Mouse (Mus musculus): ENCODE data around the gene Lep. TPM values are rescaled to one million over a fixed set of nuclear protein-coding genes. Genes with fewer than 3 reads are reported as not detected.

Lep gene
- not detected for polyA plus RNA-seq (2017; shearing (Covaris generic))

DNA sequence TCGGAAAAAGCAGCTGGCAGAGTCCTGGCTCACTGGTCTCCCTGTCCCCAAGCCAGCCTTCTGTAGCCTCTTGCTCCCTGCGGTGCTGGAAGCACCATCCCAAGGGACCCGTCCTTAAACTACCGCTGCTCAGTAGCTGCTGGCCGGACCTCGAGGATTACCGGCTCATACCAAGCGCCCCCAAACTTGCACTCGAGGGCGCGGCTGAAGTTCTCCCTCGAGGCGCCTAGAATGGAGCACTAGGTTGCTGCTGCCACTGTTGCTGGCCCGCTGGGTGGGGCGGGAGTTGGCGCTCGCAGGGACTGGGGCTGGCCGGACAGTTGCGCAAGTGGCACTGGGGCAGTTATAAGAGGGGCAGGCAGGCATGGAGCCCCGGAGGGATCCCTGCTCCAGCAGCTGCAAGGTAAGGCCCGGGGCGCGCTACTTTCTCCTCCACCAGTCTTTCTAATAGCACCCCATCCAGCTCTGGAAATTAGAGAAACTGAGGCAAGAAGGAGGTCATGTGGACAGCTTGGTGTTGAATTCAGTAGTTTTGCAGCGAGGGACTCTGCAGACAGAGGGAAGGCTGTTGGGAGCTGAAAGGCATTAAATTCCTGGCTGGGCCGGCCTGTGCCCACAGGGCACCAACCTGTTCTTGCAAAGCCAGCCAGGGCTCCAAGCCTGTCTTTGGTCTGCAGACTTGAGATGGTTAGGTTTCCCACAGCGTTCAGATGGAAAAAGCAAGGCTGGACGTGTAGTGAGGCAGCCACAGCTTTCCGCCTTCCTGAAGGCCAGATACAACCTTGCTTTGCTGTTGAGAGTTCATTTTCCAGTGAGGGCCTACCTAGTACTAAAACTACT lies at the start of gene Lep:
Lep (plus strand) TSS at position 375 of the 840 bp plus-strand sequence.
- ATAC-seq, result no peak

DNA sequence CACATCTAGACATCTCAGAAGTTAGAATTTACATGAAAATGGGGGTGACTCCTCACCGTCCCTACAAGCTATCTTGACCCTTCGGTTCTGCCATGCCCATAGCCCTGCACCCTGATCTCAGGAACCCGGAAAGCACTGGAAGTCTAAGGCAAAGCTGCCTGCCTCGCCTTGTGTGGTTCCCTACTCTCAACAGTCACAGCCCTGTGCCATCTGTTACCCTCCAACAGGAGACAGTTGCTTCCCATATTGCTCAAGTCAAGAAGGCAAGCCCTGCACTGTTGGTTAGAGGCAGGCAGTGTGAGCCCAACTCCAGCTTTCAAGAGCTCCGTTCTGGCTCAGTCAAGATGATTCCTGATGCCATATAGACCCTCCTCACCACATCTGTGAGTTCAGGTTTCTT lies 48.4 kb upstream of the Lep start:
- ATAC-seq, result no peak

DNA sequence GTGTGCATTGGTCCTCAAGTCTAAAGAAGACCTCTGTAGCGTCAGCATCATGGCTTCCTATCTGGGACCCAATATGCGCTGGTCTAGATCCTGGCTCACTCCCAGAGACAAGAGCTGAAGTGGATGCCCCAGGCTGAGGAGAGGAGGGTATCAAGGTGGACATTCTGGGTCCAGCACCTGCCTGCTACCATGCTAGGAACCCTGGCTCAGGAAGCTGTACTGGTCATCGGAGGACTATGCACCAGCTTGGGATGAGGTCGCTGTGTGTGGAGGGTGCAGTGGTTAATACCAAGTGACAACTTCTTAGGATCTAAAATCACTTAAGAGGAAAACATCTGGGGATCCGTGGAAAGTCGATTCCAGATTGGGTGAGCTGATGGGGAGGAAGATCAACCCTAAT lies 46.8 kb upstream of the Lep start:
- no peak for ATAC-seq

DNA sequence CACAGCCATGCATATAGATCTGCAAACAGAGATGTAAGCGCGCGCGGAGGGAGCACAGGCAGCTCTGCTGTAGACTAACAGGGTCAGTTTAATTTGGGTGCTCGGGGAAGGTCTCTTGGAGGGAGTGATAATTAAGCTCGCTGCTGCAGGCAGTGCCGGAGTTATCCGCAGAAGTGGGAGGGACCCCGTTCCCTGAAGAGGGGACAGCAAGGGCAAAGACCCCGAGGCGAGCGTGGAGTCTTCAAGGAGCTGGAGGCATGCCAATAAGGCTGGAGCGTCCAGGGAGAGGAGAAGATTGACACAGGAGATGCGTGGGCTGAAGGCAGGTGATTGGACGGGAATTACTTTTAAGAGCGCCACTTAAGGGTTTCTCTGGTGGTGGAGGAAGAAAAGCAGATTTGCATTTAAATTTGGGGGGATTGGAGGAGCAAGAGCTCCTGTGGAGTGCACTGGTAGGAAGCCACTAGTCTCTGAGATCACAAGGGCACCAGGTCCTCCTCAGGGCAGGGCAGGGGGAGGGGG lies 43.1 kb upstream of the Lep start:
- ATAC-seq, result no peak

DNA sequence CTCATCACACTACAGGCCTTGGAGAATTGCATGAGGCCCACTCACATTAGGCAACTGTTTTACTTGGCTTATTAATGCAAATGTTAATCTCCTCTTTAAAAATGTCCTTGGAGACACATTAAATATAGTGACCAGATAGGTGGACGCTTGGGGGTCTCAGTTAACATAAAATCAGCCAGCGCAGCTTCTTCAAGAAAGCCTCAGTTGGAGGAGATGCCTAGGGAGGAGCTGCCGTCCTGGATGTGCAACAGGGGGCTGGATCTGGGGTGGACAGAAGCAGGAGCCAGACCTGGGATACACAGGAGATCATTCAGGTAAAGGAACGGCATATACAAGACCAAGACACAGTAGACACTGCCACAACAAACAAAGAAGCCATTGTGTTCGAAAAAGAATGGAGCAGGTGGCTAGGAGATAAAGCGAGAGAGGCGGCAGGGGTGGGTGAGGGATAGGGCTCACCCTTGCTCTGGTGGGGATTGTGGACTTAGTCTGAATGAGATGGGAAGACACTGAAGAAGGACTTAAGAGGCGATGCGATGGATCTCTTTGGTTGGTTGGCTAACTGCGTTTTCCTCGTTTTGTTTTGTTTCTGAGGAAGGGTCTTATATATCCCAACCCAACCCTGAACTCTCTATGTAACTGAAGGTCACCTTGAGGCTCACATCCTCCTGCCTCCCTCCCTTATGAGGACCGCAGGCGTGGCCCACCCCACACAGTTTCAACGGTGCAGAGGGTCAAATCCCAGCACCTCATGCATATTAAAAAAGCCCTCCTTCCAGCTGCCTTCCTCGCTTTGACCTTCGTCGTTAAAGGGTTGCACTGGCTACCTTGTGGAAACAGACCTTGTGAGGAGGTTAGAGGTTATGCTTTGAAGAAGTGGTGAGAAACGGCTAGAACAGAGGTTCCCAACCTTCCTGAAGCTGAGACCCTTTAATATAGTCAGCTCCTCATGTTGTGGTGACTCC lies 40.0 kb upstream of the Lep start:
- no peak for ATAC-seq

DNA sequence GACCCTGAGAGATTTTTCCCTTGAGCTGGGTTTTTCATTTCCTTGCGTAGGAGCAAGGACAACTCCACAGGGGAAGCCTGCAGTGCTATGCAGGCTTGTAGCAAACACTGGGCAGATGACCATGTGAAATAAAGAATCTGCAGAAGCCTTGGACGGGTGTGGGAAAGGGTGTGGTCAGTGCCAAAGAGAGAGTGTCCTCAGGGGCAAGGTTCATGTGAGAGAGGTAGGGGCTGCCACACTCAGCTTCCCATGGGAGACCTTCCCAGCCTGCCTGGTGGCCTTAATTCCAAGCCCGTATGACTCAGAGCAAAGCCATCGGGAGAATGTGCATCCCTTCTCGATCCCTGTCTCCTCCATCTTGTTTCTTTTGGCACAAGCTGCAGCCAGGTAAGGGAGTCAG lies 39.1 kb upstream of the Lep start:
- no peak for ATAC-seq

DNA sequence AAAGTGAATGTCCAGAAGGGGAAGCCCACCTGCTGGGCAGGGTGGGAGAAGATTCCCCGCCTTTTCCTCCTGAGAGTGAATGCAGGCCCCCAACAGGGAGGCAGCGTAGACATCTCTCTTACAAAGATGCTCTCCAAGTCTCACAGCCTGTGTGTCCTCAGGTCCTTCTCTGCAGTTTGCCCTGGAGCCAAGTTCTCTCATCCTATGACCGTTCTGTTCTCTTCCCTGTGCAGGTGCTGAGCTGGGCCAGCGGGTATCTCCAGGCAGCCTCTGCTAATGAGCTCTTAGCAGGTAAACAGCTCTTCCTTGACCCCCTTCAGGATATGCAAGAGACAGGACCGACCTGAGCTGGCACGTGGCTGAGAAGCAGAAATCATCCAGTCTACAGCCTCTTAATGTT lies 38.5 kb upstream of the Lep start:
- no peak for ATAC-seq

DNA sequence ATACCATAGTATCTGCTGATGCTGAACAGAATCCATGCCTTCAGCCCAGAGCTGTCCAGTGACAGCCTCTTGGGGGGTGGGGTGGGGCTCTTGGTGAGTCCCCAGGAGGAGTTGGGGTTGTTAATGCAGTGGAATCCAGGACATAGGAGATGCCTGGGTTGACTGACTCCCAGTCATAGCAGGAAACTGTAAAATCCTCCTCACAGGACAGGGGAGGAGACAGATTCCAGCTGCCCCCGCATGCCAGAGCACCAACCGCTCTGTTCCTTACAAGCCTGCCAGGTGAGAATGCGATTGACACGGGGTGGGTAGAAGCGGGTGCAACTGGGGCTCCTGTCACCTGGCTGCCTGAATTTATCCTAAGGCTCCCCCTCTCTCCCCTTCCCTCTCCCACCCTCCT lies 37.9 kb upstream of the Lep start:
- ATAC-seq, result no peak

DNA sequence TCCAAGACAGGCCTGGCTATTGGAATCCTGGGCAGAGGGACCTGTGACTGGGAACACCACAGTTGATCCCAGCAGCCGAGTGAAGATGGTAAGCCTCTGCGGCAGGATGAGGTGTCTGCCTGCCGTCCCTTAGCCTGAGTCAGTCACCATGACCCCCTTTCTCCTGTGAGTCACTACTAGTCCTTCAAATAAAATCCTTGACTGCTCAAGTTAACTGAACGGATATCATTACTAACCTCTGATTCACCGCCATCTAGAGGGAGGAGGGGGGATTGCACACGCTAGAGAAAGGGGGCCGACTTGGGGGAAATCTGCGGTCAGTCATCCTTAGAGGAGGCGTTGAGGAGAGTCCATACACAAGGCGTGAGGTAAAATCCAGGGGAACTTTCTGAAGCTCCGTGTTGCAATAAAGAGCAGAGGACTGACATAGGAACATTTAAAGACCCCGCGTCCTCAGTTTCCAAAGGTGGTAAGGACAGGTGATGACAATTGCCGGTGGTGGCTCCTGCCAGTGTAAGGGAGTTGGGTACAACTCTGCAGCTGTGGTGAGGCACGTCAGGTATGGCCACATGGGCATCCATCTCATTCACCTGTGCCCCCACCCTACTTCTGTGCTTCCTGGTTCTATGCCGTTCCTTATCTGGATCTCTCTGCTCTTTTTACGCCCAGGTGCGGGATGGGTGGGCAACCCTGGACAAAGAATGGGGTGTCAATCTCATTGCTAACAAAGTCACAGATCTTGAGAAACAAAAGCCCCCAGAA lies 36.6 kb upstream of the Lep start:
- ATAC-seq, result peak; percentile 59

DNA sequence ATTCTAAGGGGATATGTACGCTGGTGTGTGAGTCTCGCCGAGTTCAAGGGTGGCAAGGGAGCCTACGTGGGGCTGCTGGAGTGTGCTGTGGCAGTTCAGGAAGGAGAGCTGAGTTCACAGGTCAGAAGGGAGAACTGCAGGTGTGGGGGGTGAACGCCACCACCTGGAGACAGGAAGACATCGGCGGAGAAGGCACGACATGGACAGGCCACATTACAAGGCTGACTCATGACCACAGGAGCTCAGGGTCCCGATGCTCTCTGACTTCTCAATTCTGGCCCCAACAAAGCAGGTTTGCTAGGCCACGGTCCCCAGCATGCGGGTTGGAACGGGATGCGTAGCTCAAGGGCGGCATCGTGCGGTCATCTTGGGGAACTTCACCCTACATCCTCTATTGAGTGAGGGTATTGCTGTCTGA lies 36.0 kb upstream of the Lep start:
- peak; percentile 83 for ATAC-seq

DNA sequence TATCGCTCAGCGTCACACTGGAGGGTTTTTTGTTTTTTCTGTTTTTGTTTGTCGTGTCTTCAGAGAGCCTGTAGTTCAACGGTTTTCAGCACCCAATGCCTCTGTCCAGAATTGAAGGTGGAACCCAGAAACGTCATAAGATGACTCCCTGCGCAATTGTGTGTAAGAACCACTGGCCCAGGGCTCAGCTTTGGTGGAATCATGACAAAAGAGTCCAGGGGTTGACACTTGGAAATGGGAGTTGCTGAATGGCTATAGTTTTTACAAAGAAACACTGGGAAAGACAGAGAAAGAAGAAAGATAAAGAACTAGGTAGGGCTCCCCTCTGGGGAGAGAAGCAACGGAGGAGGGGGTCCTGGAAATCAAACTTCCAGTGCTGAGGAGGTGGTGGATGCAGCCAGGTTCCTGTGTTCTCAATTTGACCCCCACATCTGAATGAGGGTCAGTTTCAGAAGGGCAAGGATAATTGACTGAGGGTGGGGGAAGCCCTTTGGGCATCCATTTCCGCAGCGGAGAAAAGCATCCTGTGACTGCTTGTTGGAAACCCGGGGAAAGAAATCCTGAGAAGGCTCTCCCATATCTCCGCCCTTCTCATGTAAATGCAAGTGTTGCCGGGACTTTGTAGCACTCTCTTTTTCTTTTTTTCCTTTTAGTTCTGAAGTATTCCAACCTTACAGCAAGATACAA lies 34.1 kb upstream of the Lep start:
- no peak for ATAC-seq

DNA sequence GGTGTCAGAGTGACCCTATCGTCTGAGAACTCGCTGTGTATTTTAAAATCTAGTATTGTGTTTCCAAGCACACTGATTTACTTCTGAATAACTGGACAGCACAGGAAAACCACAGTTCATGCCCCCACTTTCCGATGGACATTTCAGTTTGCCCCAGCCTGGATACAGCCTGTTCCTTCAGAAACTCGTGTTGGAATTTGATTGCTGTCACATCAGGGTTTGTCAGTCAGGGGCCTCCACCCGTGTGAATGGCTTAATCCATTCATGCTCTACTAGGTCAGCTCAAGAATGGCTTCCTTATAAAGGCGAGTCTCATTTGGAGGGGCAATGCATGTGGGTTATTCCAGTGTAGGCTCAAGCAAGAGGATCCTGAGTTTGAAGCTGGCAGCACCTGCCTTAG lies 33.3 kb upstream of the Lep start:
- ATAC-seq, result no peak

DNA sequence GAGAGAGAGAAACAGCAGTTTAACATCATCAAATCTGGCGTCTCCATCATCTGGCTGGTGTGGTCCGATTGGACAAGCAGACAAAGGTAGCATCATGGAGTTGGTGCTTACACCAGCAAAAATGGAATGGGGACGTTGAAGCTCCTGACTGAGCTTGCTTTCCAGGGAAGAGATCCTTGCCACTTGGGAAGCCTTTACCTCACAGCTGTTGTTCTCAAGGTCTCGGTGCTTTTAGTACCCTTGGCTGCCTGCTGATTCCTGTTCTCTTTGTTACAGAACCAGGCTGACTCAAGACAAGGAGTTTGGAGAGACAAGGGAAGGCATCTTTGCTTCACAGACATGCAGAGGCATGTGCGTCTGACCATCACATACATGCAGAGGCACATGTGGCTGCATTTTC lies 31.9 kb upstream of the Lep start:
- no peak for ATAC-seq

DNA sequence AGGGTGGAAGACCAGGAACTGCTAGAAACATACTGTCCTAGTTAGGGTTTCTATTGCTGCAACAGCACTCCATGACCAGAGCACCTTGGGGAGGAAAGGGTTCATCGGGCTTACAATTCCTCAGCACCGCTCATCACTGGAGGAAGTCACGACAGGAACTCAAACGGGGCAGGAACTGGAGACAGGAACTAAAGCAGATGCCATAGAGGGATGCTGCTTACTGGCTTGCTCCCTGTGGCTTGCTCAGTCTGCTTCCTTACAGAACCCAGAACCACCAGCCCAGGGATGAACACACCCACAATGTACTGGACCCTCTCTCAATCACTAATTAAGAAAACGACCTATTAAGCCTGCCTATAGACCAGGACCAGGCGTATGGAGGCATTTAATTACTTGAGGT lies 30.5 kb upstream of the Lep start:
- no peak for ATAC-seq

DNA sequence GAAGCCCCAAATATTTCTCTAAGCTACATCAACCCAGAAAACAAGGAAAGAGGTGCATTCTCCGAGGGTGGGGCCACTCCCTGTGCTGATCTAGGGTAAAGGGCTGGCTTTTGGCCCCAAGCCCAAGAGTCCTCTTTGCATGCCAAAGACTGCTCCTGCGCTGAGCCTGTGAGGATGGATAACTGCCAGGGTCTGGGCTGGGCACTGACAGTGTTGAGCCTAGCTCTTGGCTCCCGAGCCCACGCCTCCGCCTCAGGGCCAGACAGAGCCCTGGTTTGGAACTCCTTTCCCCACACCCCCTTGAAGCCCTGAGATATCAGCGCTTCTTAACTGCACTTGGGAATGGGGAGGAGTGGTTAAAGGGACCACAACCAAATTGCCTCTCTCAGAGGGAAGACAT lies 28.8 kb upstream of the Lep start:
- no peak for ATAC-seq

DNA sequence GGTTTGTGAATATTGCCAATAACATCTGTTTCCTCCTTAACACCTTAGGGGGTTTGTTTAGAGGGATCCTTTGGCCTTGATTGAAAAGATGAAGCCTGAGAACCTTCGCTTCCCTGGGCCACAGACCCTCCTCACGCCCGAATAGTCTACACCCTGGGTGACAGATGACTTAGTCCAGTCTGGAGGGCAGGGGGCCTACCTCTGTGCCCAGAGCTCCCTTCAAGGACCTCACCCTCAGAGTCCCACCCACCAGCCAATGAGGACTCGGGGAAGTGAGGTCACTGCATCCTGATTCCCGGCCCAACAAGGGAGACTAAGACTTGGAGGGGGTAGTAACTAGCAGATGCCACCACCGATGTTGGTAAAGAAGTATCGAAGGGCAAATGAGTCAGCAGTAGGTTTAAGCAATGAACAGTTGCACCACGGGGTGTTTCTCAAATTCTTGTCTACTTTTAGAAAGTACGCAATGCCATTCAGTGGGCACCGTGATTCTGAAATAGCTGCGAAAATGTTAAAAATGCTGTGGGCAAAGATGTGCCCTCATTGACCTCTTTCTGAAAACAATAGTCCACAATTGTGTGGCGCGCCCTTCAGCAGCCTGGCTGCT lies 28.2 kb upstream of the Lep start:
- ATAC-seq, result no peak

DNA sequence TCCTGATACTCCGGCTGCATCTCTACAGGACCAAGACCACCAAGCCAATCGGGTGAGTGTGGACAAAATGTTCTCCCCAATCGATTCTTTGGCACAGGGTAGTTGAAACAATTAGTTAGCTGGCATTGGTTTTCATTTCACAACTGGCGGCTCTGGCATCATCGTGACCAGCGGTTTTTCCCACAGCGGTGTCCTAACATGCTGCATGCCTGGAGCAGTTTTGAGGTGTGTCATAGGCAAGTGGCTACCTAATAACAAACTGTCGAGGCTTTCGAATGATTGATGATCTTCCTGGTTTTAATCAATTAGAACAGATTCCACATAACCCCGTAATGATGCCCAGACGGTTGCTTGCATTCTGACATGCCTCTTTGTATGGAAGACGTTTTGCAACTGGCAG lies 27.6 kb upstream of the Lep start:
- no peak for ATAC-seq

DNA sequence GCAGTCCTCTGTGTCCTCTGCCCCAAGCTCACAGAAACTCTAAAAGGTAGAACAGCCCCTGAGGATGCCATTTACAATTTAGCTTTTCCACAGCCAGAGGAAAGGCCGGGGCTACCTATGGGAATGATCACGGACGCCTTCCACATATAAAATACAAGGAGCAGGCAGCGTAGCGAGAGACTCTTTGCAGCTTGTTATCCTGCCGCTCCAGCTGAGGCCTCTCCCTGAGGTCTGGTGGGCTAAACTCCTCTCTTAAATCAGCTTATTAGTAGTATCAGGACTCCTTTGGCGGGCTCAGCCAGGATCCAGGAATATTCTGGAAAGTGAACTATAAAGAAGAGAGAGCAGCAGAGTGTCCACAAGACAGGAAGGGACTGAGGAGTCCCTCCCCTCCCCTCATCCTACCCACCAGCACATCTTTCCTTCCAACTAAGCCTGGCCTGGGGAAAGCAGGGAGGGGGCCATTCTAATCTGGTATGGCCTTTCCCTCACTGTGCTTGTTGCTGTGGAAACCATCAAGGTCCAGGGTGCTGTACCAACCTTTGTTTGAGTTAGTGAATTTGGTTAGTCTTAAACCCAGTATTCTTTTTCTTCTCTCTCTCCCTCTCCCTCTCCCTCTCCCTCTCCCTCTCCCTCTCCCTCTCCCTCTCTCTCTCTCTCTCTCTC lies 25.9 kb upstream of the Lep start:
- ATAC-seq, result no peak

DNA sequence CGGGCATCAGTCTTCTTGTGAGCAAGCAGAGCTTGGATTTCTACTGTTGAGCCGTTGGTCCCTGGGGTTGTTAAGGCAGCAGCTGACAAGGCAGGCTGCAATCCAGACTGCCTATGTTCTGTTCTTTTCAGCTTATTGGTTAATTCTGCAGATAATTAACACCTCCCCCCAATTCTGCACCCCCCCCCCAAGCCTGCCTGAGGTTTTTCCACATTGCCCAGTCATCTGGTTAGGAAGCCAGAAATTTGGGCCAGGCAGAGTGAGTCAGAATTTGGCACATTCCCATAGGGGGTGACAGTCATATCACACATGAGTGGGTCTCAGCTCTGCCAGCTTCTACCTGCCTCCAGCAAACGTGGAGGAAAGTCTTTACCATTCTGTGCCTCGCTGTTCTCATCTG lies 23.3 kb upstream of the Lep start:
- ATAC-seq, result no peak

DNA sequence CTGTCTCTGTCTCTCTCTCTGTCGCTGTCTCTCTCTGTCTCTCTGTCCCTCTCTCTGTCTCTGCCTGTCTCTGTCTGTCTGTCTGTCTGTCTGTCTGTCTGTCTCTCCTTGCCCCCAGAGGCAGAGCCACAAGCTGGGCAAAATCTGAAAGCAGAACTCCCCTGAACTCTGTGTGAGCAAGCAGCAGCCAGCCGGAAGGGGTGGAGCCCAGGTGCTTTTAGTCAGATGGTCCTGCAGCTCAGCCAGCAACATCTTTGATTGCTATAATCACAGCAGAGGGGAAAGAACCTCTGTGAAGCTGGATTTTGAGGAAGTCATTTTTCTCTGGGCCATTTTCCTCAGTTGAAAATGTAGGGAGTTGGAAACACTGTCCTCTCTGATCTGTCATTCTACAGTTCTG lies 19.8 kb upstream of the Lep start:
- ATAC-seq, result no peak

DNA sequence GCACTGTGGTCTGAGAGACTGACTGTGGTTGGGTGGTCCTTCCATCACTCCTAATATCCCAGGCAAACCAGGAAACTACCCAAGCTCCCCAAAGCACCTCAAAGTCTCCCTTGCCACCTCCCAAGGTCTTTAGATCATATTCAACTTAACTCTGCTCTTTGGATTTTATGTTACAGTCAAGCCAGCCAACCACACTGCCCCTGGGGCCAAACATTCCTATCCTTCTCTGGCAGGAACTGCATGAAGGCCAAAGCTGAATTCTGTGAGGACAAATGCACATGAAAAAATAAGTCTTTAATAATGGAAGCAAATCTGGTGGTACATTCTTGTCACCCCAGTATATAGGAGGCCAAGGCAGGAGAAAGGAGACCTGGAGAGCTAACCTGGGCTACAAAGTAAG lies 16.0 kb upstream of the Lep start:
- ATAC-seq, result no peak
